Mouse (Mus musculus) forebrain, embryonic 14.5 days (tissue): ENCODE measurements around the gene Olfr572. TPM values are rescaled to one million over a fixed set of nuclear protein-coding genes. Genes with fewer than 3 reads are reported as not detected.

Experiments
- ATAC-seq: fragments of 200-750 bp; cut with Nextera tagmentation; 2 replicates; pipeline ENCODE4 v1.8.0; 2017; ENCODE audit warnings: mild to moderate bottlenecking, moderate library complexity
- DNase-seq: peaks from one replicate; pipeline ENCODE4 v3.0.0-alpha.2; 2015; ENCODE audit warnings: low spot score
- H3K27ac ChIP-seq: fragments of 300-500 bp; sonication (generic); 2 replicates; pipeline ENCODE4 v1.5.1; 2014; ENCODE audit warnings: low read depth, mild to moderate bottlenecking, control low read depth, low read length, moderate library complexity
- H3K27me3 ChIP-seq: fragments of 300-500 bp; sonication (generic); replicated peaks from 2 replicates; pipeline ENCODE4 v1.6.1; 2014; ENCODE audit warnings: low read length, control low read depth, mixed read lengths; ENCODE audit not compliant: control insufficient read depth, insufficient read depth
- H3K36me3 ChIP-seq: fragments of 300-500 bp; sonication (generic); 2 replicates; pipeline ENCODE4 v1.6.1; 2014; ENCODE audit warnings: low read length, control low read depth; ENCODE audit not compliant: control insufficient read depth, insufficient read depth
- H3K4me1 ChIP-seq: fragments of 300-500 bp; sonication (generic); 2 replicates; pipeline ENCODE4 v1.6.1; 2014; ENCODE audit warnings: antibody characterized with exemption, low read length, control low read depth; ENCODE audit not compliant: control insufficient read depth, insufficient read depth
- H3K4me2 ChIP-seq: fragments of 300-500 bp; sonication (generic); 2 replicates; pipeline ENCODE4 v1.6.1; 2014; ENCODE audit warnings: mild to moderate bottlenecking, control low read depth, low read length
- H3K4me3 ChIP-seq: fragments of 300-500 bp; sonication (generic); 2 replicates; pipeline ENCODE4 v1.5.1; 2014; ENCODE audit warnings: low read depth, low read length, control low read depth
- H3K9ac ChIP-seq: fragments of 300-500 bp; sonication (generic); 2 replicates; pipeline ENCODE4 v1.6.1; 2014; ENCODE audit warnings: mild to moderate bottlenecking, low read length, control low read depth, moderate library complexity
- H3K9me3 ChIP-seq: fragments of 300-500 bp; sonication (generic); replicated peaks from 2 replicates; pipeline ENCODE4 v1.6.1; 2016; ENCODE audit warnings: low read length, control low read depth, mixed read lengths; ENCODE audit not compliant: control insufficient read depth
- WGBS: fragments of 180-500 bp; shearing (Covaris S2); extraction: QIAGEN DNeasy Blood & Tissue Kit; methylation state at CpG from one replicate; pipeline ENCODE4 v1.1.7; 2014; 5-methylcytosine and 5-hydroxymethylcytosine counted together
- polyA plus RNA-seq: library from polyadenylated mRNA; unstranded; fragments of >200 nt; fragmentation: Nextera tagmentation; extraction: Ambion mirVana; gene quantifications from 2 replicates; pipeline ENCODE4 v1.2.1, GENCODE M21; 2014

Gene Olfr572
- polyA plus RNA-seq, 1 experiment from 2014 or later, result not detected

DNA sequence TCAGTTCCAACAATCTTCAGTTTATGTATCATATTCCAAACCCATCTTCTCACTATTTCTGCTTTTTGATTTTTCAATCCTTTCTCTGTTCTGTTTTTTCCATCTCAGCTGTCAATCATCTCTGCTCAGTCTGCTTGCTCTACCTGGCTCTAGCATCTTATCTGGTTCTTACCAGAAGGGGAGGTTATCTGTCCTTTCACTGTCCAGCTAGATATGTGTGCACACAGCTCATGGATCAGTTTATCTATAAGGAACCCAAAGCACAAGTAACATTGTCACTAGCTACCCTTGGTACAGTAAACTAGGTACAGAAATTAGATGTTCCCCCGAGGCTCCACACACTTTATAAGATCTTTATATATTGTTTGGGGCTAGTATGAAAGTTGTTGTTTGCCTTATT lies 19.2 kb downstream of the Olfr572 start:
- Histone ChIP-seq H3K4me3 (no peak overlapping the region), H3K36me3 (no peaks in the 10 kb centered on the region), H3K4me2 (no peak overlapping the region), H3K9ac (no peak overlapping the region), H3K27me3 (no peaks in the 10 kb centered on the region), H3K4me1 (no peaks in the 10 kb centered on the region), H3K27ac (no peak overlapping the region), H3K9me3 (no peaks in the 10 kb centered on the region)
- WGBS, result 79% methylated on average over 1 of the region's 1 CpGs
- no peak for DNase-seq
- no peak for ATAC-seq

DNA sequence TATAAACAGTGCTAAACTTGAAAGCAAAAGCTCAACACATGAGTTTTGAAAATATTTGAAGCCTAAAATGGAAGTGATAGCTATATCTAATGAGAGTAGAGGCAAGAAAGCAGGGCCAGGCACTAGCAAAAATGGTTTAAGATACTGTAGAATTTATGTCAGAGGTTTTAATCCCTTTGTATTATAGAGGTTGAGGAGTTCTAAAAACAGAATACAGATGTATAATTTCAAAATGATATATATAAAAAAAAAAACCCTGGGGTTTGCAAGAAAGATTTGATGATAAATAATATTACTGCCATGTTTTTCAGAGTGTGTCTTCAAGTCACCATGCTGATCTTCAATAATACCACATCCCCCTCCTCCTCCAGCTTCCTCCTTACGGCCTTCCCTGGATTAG lies 24.0 kb downstream of the Olfr572 start, which contains the start of gene Olfr574:
TSS of gene Olfr574 (plus strand) at position 301 of the 400 bp plus-strand sequence.
- H3K4me1 ChIP-seq, result no peaks in the 10 kb centered on the region
- H3K9me3 ChIP-seq, result no peaks in the 10 kb centered on the region
- no peak for DNase-seq
- H3K36me3 ChIP-seq, result no peaks in the 10 kb centered on the region
- H3K4me3 ChIP-seq, result no peak within 1 kb of the TSS
- ATAC-seq, result no peak
- no peaks in the 10 kb centered on the region for H3K27me3 ChIP-seq
- H3K4me2 ChIP-seq, result no peak within 1 kb of the TSS
- WGBS, result 100% methylated on average over 1 of the region's 1 CpGs
- H3K9ac ChIP-seq, result no peak within 1 kb of the TSS
- no peak within 1 kb of the TSS for H3K27ac ChIP-seq

DNA sequence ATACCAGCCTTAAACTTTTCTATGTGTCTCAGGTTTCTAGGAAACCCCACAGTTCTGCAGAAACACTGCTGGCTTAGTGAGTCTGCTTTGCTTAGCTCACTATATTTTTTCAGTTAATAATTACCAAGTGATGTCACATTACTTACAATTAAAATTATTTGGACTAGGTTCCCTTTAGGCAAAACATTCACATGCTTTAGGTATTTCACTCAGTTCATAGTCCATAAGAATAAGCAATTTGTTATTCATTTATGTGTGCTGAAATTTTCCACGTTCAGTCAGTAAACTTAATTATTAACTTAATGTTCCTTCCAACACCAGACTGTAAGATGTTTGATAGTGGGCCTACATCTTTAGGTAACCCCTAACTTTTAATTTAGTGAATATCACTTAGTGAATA lies 26.5 kb downstream of the Olfr572 start:
- no peaks in the 10 kb centered on the region for H3K9me3 ChIP-seq
- H3K36me3 ChIP-seq, result no peaks in the 10 kb centered on the region
- H3K27me3 ChIP-seq, result no peaks in the 10 kb centered on the region
- no peaks in the 10 kb centered on the region for H3K4me1 ChIP-seq
- no peak for ATAC-seq
- no peak overlapping the region for H3K9ac ChIP-seq
- H3K4me3 ChIP-seq, result no peak overlapping the region
- no peak for DNase-seq
- 72% methylated on average over 1 of the region's 1 CpGs for WGBS
- no peak overlapping the region for H3K4me2 ChIP-seq
- H3K27ac ChIP-seq, result no peak overlapping the region

DNA sequence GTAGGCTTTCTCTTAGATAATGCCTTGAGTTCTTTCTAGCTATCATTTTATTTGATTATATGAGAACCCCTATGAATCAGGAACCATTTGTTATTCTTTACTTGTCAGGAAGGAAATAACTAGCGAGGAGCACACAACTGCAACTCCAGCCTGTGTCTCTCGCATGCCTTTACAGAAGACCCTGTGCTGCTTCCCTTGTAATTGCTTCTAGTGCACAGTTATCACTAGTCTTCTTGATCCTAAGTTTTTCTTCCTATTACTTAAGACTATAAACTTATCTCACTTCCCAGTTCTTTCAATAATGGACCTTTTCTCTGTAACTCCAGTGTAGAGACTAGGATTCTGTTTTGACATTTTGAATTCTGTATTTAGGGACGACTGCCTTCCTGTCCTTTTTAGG lies 33.9 kb downstream of the Olfr572 start:
- no peaks in the 10 kb centered on the region for H3K9me3 ChIP-seq
- no peak for DNase-seq
- H3K4me3 ChIP-seq, result no peak overlapping the region
- H3K9ac ChIP-seq, result no peak overlapping the region
- no peaks in the 10 kb centered on the region for H3K27me3 ChIP-seq
- WGBS, result 85% methylated on average over 3 of the region's 3 CpGs
- no peak for ATAC-seq
- no peaks in the 10 kb centered on the region for H3K36me3 ChIP-seq
- no peak overlapping the region for H3K4me2 ChIP-seq
- H3K4me1 ChIP-seq, result no peaks in the 10 kb centered on the region
- no peak overlapping the region for H3K27ac ChIP-seq

DNA sequence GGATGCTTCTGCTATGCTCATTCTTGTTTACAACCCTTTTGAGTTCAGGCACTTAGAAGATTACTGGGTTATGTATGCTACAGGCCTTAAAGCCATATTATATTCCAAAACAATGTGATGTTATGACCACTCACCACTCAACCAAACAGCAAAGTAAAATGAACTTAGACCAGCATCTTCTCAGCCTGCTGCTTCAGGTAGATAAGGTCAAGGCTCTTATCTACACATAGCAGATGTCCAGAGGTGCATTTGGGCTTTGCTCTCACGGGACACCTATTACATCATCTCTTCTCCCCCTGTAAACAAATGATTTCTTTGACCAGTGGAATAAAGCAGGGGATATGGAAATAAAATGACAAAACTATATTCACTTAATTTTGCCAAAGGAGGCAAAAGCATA lies 34.4 kb downstream of the Olfr572 start, which contains the start of gene Olfr575:
TSS of gene Olfr575 (minus strand) at position 183 of the 400 bp plus-strand sequence.
- Histone ChIP-seq H3K36me3 (no peaks in the 10 kb centered on the region), H3K27me3 (no peaks in the 10 kb centered on the region), H3K4me3 (no peak within 1 kb of the TSS), H3K4me1 (no peaks in the 10 kb centered on the region), H3K27ac (no peak within 1 kb of the TSS), H3K9me3 (no peaks in the 10 kb centered on the region), H3K4me2 (no peak within 1 kb of the TSS), H3K9ac (no peak within 1 kb of the TSS)
- no peak for ATAC-seq
- no peak for DNase-seq
- WGBS, result 70% methylated on average over 1 of the region's 1 CpGs

DNA sequence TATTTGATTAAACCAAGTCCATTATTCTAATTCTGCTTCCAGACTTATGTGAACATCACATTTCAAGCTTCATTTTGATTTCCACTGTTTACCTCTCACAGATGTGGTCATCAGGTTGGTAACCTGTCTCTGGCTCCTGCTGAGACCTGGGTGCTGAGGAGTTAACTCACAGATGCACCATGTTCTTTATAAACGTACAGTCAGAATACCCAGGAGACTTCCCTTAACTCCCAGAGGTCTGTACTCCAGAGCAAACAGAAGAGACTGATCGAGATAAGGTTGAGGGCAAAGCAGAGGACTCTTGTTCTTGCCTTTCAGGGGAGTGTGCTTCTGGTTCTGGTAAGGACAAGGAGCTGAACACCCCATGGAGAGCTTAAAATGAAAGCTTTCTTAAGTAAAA lies 38.2 kb downstream of the Olfr572 start, which contains the start of gene Olfr576:
TSS of gene Olfr576 (plus strand) at position 301 of the 400 bp plus-strand sequence.
- Histone ChIP-seq H3K36me3 (no peaks in the 10 kb centered on the region), H3K4me3 (no peak within 1 kb of the TSS), H3K4me2 (no peak within 1 kb of the TSS), H3K9me3 (no peaks in the 10 kb centered on the region), H3K27me3 (no peaks in the 10 kb centered on the region), H3K9ac (no peak within 1 kb of the TSS), H3K4me1 (no peaks in the 10 kb centered on the region), H3K27ac (no peak within 1 kb of the TSS)
- ATAC-seq (no peak), DNase-seq (no peak)
- 66% methylated on average over 2 of the region's 2 CpGs for WGBS

DNA sequence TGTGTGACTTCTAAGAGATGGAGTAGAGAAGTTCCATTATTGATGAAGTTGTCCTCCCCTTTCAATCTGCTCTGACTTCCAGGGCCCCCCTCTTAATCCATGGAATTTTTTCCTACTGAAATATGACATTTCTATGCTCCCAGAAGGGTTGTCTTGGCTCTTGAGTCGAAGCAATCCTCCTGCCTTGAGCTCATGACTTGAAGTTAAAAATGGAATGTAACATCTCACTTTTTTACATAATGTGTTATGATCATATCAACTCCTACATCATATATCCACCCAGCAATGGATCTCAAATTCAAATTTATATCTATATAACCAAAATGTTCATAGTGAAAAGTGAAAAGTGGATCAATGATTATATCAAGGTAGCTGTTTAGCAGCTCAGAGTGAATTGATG lies 50.2 kb downstream of the Olfr572 start:
- no peak for ATAC-seq
- WGBS, result 40% methylated on average over 1 of the region's 1 CpGs
- no peak overlapping the region for H3K9ac ChIP-seq

DNA sequence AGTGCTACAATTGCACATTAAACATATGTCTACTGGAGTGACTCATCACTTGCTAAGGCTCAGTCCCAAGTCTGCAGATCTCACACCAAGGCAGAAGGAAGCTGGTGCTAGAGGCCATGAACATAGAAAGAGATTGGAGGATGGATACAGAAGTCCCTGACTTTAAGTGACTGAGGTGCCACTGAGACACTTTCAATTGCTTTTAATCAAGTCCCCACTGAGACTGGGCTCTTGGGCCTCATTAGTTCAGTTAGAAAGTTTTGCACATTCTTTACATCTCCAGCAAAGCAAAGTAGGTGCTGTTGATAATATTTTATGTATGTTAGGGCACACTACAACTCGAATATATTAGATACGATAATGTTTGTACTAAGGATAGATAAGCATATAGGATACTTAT lies 51.6 kb downstream of the Olfr572 start, which contains the start of gene Olfr577:
TSS of gene Olfr577 (minus strand) at position 101 of the 400 bp plus-strand sequence.
- ATAC-seq, result no peak
- H3K36me3 ChIP-seq, result no peaks in the 10 kb centered on the region
- H3K27ac ChIP-seq, result no peak within 1 kb of the TSS
- DNase-seq, result no peak
- 83% methylated on average over 2 of the region's 2 CpGs for WGBS
- no peak within 1 kb of the TSS for H3K4me2 ChIP-seq
- H3K9ac ChIP-seq, result no peak within 1 kb of the TSS
- H3K4me3 ChIP-seq, result no peak within 1 kb of the TSS
- H3K4me1 ChIP-seq, result no peaks in the 10 kb centered on the region
- H3K27me3 ChIP-seq, result no peaks in the 10 kb centered on the region
- H3K9me3 ChIP-seq, result no peaks in the 10 kb centered on the region

More for the DNA sequence above, 50.2 kb downstream of the Olfr572 start:
- H3K27ac ChIP-seq, result no peak overlapping the region
- no peak overlapping the region for H3K4me3 ChIP-seq
- H3K27me3 ChIP-seq, result no peaks in the 10 kb centered on the region
- H3K4me2 ChIP-seq, result no peak overlapping the region
- no peaks in the 10 kb centered on the region for H3K9me3 ChIP-seq
- no peak for DNase-seq
- H3K4me1 ChIP-seq, result no peaks in the 10 kb centered on the region
- no peaks in the 10 kb centered on the region for H3K36me3 ChIP-seq
